Mouse (Mus musculus): ENCODE data around the gene Camkmt. TPM values are rescaled to one million over a fixed set of nuclear protein-coding genes. Genes with fewer than 3 reads are reported as not detected.
A peak's percentile ranks its signal among the peaks of the same experiment; 100 is the strongest.

Gene Camkmt
- total RNA-seq (2021) = 10 to 100 TPM; 13.1 to 13.6 TPM
- long read RNA-seq, experiment 1, partial matches to known transcripts = 0 of 1 reads
- long read RNA-seq, experiment 1, other reads (novel, unspliced or antisense) = 1 of 1 reads
- long read RNA-seq, experiment 2, partial matches to known transcripts = 0 of 8 reads
- long read RNA-seq, experiment 2, other reads (novel, unspliced or antisense) = 8 of 8 reads

DNA sequence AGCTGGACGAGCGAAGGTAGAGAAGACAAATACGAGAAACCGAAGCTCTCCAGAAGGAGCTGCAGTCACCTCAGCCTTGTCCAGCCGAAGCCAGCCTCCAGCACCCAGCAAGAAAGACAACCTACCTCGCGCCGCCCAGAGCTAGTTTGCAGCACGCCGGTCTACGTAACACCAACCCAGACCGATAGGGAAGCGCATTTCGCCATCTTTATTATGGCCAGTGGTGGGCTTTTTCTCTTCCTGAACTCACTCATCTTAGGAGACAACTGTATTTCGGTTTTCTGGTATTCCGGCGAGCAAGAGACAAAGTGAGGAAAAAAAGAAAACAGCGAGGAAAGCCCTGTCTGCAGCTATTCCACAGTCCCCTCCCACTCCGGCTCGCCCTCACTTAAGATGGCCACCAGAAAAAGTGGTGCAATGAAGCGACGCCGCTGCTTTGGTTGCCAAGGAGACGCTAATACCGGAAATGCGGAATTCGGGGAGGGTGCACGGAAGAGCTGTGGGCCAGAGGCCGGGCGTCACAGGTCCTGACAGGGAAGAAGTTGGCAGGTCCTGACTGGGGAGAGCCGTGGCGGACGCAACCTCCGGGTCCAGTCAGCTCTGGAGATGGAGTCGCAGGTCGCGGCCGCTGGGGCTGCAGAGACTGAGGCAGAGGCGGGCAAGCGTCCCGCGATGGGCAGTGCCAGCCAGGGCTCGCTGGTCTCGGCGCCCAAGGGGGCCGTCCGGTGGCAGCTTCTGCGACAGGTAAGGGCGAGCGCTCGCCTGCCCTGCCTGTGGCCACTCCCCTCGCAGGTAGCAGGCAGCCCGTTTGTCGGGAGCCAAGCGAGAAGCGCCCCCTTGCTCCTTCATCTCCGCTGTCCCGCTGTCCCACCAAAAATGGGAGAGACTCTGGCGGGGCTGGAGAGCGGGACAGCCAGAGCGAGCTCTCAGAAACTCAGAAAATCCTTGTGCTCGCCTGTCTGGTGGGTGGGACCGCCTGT is at the start of gene Camkmt, which contains the start of gene Prepl:
Camkmt (plus strand) TSS at position 433 of the 980 bp plus-strand sequence.
Prepl (minus strand) TSS at position 122 of the 980 bp plus-strand sequence.
- H3K4me3 ChIP-seq = peak within 1 kb of the TSS; percentile 85
- peak; percentile 96 for DNase-seq (ENCODE audit: low spot score in 2 of 2)
- TF ChIP-seq CTCF (conservative IDR thresholded peaks at IDR 0.05) = peak; percentile 56
- peak within 1 kb of the TSS; percentile 98 for H3K27ac ChIP-seq

GRCm38 (mm10) chr17:85040913-85041312 is 49.4 kb upstream of the Camkmt start:
- no peak overlapping the region for H3K27ac ChIP-seq
- no peak overlapping the region for H3K4me3 ChIP-seq
- TF ChIP-seq CTCF (conservative IDR thresholded peaks at IDR 0.05) = no peak
- no peak for DNase-seq (ENCODE audit: low spot score in 2 of 2)

DNA sequence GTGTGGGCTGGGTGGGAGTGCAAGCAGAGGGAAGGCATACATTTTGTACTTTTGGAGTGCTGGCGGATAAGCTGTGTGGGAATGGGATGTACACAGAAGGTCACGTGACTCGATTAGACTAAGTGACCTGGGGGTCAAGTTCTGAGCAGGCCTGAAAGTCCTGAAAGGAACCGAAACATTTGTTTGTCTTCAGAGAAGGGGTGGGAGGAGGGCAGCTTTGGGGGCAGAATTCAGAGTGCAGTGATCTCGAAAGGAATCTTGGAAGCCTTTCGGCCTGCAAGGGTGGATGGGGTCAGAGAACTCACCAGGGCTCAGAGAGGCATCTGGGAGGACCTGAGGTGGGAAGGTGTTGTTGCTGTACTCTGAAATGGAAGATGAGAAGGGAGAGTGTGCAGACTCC is 47.9 kb upstream of the Camkmt start:
- H3K4me3 ChIP-seq = no peak overlapping the region
- no peak overlapping the region for H3K27ac ChIP-seq
- TF ChIP-seq CTCF (conservative IDR thresholded peaks at IDR 0.05) = no peak
- no peak for DNase-seq (ENCODE audit: low spot score in 2 of 2)

DNA sequence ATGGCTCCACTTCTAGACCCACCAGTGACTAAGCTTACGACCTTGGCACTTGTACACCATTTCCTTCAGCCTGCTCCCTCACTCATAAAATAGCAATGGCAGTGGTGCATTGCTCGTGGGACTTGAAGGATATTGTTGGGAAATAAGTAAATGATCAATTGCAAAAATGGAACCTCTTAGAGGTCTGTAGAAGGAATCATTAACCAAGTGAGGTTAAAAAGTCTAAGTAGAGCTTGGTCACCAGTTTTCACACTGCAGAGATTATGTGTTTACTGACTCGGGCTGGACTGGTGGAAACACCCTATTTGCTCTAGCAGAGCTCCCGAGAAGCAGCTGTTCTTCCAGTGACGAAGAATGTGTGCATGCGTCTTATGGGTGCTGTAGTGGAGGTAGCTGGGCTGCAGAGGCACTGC is 46.9 kb upstream of the Camkmt start:
- H3K27ac ChIP-seq = no peak overlapping the region
- no peak for DNase-seq (ENCODE audit: low spot score in 2 of 2)
- no peak for TF ChIP-seq CTCF (conservative IDR thresholded peaks at IDR 0.05)
- no peak overlapping the region for H3K4me3 ChIP-seq

GRCm38 (mm10) chr17:85044466-85044865 is 45.9 kb upstream of the Camkmt start:
- DNase-seq (ENCODE audit: low spot score in 2 of 2) = no peak
- no peak for TF ChIP-seq CTCF (conservative IDR thresholded peaks at IDR 0.05)
- H3K4me3 ChIP-seq = no peak overlapping the region
- no peak overlapping the region for H3K27ac ChIP-seq

GRCm38 (mm10) chr17:85045160-85045559 is 45.2 kb upstream of the Camkmt start:
- TF ChIP-seq CTCF (conservative IDR thresholded peaks at IDR 0.05) = peak; percentile 55
- H3K4me3 ChIP-seq = no peak overlapping the region
- no peak for DNase-seq (ENCODE audit: low spot score in 2 of 2)
- no peak overlapping the region for H3K27ac ChIP-seq

DNA sequence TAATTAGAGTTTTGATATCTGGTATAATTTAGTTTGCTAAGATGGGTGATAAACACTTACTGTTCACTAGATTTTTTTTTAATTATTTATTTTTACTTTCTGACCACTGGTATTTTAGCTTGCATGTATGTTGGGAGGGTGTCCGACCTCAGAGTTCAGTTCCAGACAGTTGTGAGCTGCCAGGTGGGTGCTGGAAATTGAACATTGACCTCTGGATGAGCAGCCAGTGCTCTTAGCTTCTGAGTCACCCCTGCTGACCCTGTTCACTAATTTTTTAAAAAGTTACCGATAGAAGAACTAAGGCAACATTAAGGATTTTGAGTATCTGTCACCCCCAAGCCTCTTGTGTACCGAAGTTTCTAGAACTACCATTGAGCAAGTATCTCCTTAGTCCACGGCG is 42.0 kb upstream of the Camkmt start:
- DNase-seq (ENCODE audit: low spot score in 2 of 2) = no peak
- no peak for TF ChIP-seq CTCF (conservative IDR thresholded peaks at IDR 0.05)
- H3K27ac ChIP-seq = no peak overlapping the region
- no peak overlapping the region for H3K4me3 ChIP-seq

DNA sequence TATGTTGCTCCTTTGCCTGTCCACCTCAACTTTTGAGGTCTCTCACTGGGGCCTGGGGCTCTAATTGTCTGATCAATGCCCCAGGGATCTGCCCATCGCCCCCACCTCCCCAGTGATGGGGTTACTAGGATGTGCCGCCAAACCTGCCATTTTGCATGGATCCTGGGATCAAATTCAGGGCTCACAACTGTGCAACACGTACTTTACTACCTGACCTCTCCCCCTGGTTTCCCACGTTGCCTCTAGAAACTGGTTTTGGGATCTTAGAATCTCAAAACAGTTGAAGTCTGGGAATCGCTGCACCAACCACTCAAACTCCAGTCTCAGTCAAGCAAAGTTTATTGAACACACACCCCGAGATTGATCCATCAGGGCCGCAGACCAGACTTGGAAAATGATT is 32.1 kb upstream of the Camkmt start:
- Histone ChIP-seq H3K27ac (no peak overlapping the region), H3K4me3 (no peak overlapping the region)
- no peak for TF ChIP-seq CTCF (conservative IDR thresholded peaks at IDR 0.05)
- no peak for DNase-seq (ENCODE audit: low spot score in 2 of 2)

DNA sequence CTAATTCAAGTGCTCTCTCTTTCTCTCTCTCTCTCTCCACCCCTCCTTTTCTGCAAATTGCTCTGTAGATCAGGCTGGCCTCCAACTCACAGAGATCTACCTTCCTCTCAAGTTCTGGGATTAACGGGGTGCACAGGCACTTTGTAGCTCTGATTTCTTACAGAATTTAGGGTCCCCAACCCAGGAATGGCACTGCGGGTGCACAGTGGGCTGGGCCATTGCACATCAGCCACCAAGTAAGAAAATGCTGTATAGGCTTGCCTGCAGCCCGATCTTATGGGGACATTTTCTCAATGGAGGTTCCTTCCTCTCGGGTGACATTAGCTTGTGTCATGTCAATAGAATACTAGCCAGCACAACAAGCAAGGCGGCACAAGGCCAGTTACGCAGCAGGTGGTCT is 31.2 kb upstream of the Camkmt start:
- no peak for TF ChIP-seq CTCF (conservative IDR thresholded peaks at IDR 0.05)

GRCm38 (mm10) chr17:85063560-85063959 is 26.8 kb upstream of the Camkmt start:
- TF ChIP-seq CTCF (conservative IDR thresholded peaks at IDR 0.05) = no peak
- Histone ChIP-seq H3K4me3 (no peak overlapping the region), H3K27ac (no peak overlapping the region)
- no peak for DNase-seq (ENCODE audit: low spot score in 2 of 2)

More for the DNA sequence above, 31.2 kb upstream of the Camkmt start:
- no peak overlapping the region for H3K4me3 ChIP-seq
- no peak for DNase-seq (ENCODE audit: low spot score in 2 of 2)
- H3K27ac ChIP-seq = no peak overlapping the region

DNA sequence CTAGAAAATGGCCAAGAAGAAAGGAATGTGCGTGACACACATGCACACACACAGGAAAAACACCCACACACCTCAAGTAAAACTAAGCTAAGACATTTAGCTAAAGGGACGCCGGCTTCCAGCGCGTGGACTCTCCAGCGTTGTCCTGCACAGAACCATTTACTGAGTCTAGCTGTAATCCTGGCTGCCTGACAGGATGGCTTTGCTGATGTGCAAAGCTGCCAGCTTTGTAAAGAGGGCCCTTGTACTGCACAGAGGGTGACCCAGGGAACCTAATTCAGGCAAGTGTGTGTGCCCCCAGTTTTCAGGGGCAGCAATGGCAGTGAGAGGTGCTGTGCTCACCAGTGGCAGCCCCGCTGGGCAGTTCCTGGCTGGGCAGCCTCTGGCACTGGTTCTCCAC is 23.0 kb upstream of the Camkmt start:
- Histone ChIP-seq H3K27ac (peak overlapping the region; percentile 51), H3K4me3 (no peak overlapping the region)
- TF ChIP-seq CTCF (conservative IDR thresholded peaks at IDR 0.05) = no peak
- DNase-seq (ENCODE audit: low spot score in 2 of 2) = peak in 1 of 2 experiments; percentile 24

GRCm38 (mm10) chr17:85070658-85071057 is 19.7 kb upstream of the Camkmt start:
- no peak for TF ChIP-seq CTCF (conservative IDR thresholded peaks at IDR 0.05)
- H3K4me3 ChIP-seq = no peak overlapping the region
- no peak overlapping the region for H3K27ac ChIP-seq
- DNase-seq (ENCODE audit: low spot score in 2 of 2) = no peak

DNA sequence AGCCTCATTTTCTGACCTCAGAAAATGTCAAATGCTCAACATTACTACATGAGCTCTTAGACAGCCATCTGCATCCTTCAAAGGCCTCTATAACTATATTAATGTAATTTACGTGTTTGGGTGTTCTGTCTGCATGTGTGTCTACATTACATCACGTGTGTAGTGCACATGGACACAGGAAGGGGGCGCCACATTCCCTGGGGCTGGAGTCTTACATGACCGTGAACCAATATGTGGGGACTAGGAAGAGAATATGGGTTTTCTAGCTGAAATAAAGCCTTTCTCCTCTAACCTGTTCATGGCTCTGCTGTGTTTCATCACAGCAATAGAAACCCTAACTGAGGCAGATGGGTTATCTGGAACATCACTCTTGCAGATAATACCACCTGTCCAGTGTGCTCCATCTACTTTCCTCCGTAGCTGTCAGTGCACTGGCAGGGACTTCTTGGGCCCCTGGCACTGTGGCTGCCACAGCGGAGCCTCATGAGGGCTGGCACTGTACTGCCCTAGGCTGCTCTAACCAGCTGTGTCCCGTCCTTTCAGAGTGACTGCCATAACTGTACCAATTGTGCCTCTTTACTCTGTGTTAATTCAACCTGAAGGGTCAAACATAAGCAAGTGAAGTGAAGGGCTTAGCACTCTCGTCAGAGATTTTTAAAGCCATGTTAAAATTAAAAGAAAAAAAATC is 19.1 kb upstream of the Camkmt start:
- no peak overlapping the region for H3K4me3 ChIP-seq
- peak; percentile 69 for TF ChIP-seq CTCF (conservative IDR thresholded peaks at IDR 0.05)

More for the DNA sequence above, 19.1 kb upstream of the Camkmt start:
- no peak for DNase-seq (ENCODE audit: low spot score in 2 of 2)
- no peak overlapping the region for H3K27ac ChIP-seq
